Mouse (Mus musculus) gastrocnemius, postnatal 36 days (tissue): ENCODE data around the gene Dock6. TPM values are rescaled to one million over a fixed set of nuclear protein-coding genes. Genes with fewer than 3 reads are reported as not detected.

Source experiments
- DNase-seq, 2 experiments: peaks; one replicate each; pipeline ENCODE4 v3.0.0; 2022
- intact Hi-C: fragments of 180-260 bp; cut with DNase I; formaldehyde crosslinking; loops from one replicate; pipeline ENCODE4 v1.15.1; 2025
- microRNA-seq, 2 experiments: library from miRNA; unstranded; fragments of <30 nt; microRNA quantifications; one replicate each; pipeline ENCODE4 v1.2.0; 2021
- total RNA-seq, 2 experiments: library from RNA; stranded (reverse); gene quantifications; 2 replicates each; pipeline ENCODE4 v1.2.3; 2021

Gene Dock6
- total RNA-seq, 2 experiments from 2014 or later = 10.1 to 12.5 TPM

GRCm38 (mm10) chr9:21758576-21759529 is 93.6 kb downstream of the Dock6 start:
- no peak for DNase-seq
- intact Hi-C loops = no loop called here

GRCm38 (mm10) chr9:21754516-21755321 is 97.7 kb downstream of the Dock6 start:
- intact Hi-C loops = loop anchor here (5.0 kb wide), 1 partner anchor 118 kb away; no protein-coding TSS in a partner anchor
- no peak for DNase-seq

- intact Hi-C loops = loop anchor here (5.0 kb wide), 1 partner anchor 118 kb away; no protein-coding TSS in a partner anchor
- peak; percentile 86 to 89 for DNase-seq
These were observed 98.4 kb downstream of the Dock6 start for GRCm38 (mm10) chr9:21754003-21754402.

GRCm38 (mm10) chr9:21752252-21752792 is 100.1 kb downstream of the Dock6 start:
- peak; percentile 42 to 61 for DNase-seq
- intact Hi-C loops = loop anchor here (5.0 kb wide), 1 partner anchor 120 kb away; no protein-coding TSS in a partner anchor

GRCm38 (mm10) chr9:21751347-21751746 is 101.1 kb downstream of the Dock6 start:
- peak in 1 of 2 experiments; percentile 54 for DNase-seq
- intact Hi-C loops = loop anchor here (1.0 to 5.0 kb wide), 2 partner anchors 53 to 121 kb away; no protein-coding TSS in a partner anchor

- no peak for DNase-seq
- intact Hi-C loops = loop anchor here (5.0 kb wide), 1 partner anchor 122 kb away; no protein-coding TSS in a partner anchor
These were observed 102.1 kb downstream of the Dock6 start for GRCm38 (mm10) chr9:21750370-21750769.

Small RNAs within 50 kb of the gene (microRNA-seq; reads per million reads assigned to microRNA genes)
- gene Mir7083 = 3.0 to 4.3 reads per million in 2 experiments

Other genes starting within 250 kb of the Dock6 start
- 10 to 100 TPM; 38.6 to 40.3 TPM for gene Smarca4, start 236.5 kb downstream of the Dock6 start, total RNA-seq
- 1 to 10 TPM; 2.4 to 3.5 TPM for gene Ldlr, start 129.2 kb downstream of the Dock6 start, total RNA-seq
- gene Spc24, start 92.3 kb downstream of the Dock6 start, total RNA-seq = 1 to 10 TPM in 1 of 2 experiments, under 1 TPM in 1; 0.64 to 1.8 TPM
- gene Kank2, start 53.9 kb downstream of the Dock6 start, total RNA-seq = 10 to 100 TPM; 12.7 to 13.3 TPM
- gene Angptl8, start 17.1 kb downstream of the Dock6 start, total RNA-seq = not detected
- 1 to 10 TPM; 2.3 to 4.1 TPM for gene Rab3d, start 65.6 kb upstream of the Dock6 start, total RNA-seq
- gene Ccdc159, start 74.8 kb upstream of the Dock6 start, total RNA-seq = under 1 TPM in 1 of 2 experiments, not detected in 1; 0.30 TPM
- 10 to 100 TPM in 1 of 2 experiments, 1 to 10 TPM in 1; 7.8 to 10.5 TPM for gene Tmem205, start 74.9 kb upstream of the Dock6 start, total RNA-seq
- gene Plppr2, start 84.4 kb upstream of the Dock6 start, total RNA-seq = under 1 TPM; 0.49 to 0.64 TPM
- 1 to 10 TPM; 1.4 to 2.2 TPM for gene Swsap1, start 103.1 kb upstream of the Dock6 start, total RNA-seq
- under 1 TPM; 0.23 to 0.59 TPM for gene Epor, start 110.9 kb upstream of the Dock6 start, total RNA-seq
- under 1 TPM; 0.28 to 0.42 TPM for gene Rgl3, start 136.8 kb upstream of the Dock6 start, total RNA-seq
- gene Ccdc151, start 150.0 kb upstream of the Dock6 start, total RNA-seq = under 1 TPM in 1 of 2 experiments, not detected in 1; 0.25 TPM
- 10 to 100 TPM; 27.4 to 27.6 TPM for gene Prkcsh, start 150.2 kb upstream of the Dock6 start, total RNA-seq
- under 1 TPM in 1 of 2 experiments, not detected in 1; 0.26 TPM for gene Elavl3, start 199.4 kb upstream of the Dock6 start, total RNA-seq
- not detected for gene Gm49318, start 218.6 kb upstream of the Dock6 start, total RNA-seq
- gene Zfp653, start 218.7 kb upstream of the Dock6 start, total RNA-seq = 1 to 10 TPM; 2.9 to 3.8 TPM
- gene Ecsit, start 232.8 kb upstream of the Dock6 start, total RNA-seq = 10 to 100 TPM; 82.2 to 86.9 TPM
- gene Cnn1, start 246.6 kb upstream of the Dock6 start, total RNA-seq = 1 to 10 TPM; 1.4 to 2.1 TPM